Mouse (Mus musculus) E14TG2a.4 (cell line): ENCODE data around the gene A730071L15Rik.

Experiments
- CTCF ChIP-seq: conservative IDR thresholded peaks from 2 replicates; pipeline ENCODE4 v1.5.1; 2014; ENCODE audit warnings: low read length
- POU5F1 ChIP-seq: IDR thresholded peaks from 2 replicates; pipeline ENCODE4 v1.6.1; 2014; ENCODE audit warnings: low read length, borderline replicate concordance

DNA sequence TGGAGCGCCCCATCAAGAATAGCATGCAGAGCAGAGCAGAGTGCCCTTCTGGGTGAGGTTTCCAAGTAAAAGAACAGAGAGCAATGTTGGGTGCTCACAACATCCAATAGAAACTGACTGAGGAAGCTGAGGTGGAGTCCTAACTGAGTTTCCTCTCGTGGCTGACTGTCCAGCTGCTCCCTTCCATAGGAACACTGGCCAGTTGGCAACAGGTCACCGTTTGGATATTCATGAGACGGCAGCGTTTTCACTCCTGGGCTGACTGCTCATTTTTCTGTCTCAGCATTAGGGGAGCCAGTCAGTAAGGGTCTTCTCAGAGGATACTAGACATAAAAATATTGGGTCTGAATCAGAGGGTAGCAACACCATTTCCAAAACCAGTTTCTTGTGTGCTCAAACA, 43.2 kb upstream of the A730071L15Rik start:
- TF ChIP-seq CTCF, result no peak
- no peak for TF ChIP-seq POU5F1
